Mouse (Mus musculus): Measurements from ENCODE around the gene Angptl7. TPM values are rescaled to one million over a fixed set of nuclear protein-coding genes. Genes with fewer than 3 reads are reported as not detected.
A peak's percentile ranks its signal among the peaks of the same experiment; 100 is the strongest.

Gene Angptl7
- polyA plus RNA-seq, 1 experiment from 2014 or later: 0.30 TPM

- Histone ChIP-seq H3K27me3 (no peaks in the 10 kb centered on the region), H3K9ac (no peak overlapping the region), H3K36me3 (peaks cover 89% of the 10 kb centered on the region), H3K4me1 (replicated peaks) (peaks cover 11% of the 10 kb centered on the region), H3K4me3 (no peak overlapping the region), H3K27ac (no peak overlapping the region), H3K9me3 (no peaks in the 10 kb centered on the region), H3K4me2 (no peak overlapping the region)
- ATAC-seq (ENCODE audit: low FRiP score): no peak
- 94% methylated on average over 2 of the region's 2 CpGs for WGBS
These were observed 15.1 kb upstream of the Angptl7 start for GRCm38 (mm10) chr4:148515313-148515712.

- Histone ChIP-seq H3K36me3 (peaks cover 86% of the 10 kb centered on the region), H3K27ac (peak overlapping the region; percentile 64)
- ATAC-seq (ENCODE audit: low FRiP score): no peak
These were observed 12.8 kb upstream of the Angptl7 start for GRCm38 (mm10) chr4:148513021-148513559.

GRCm38 (mm10) chr4:148511334-148511733, 11.1 kb upstream of the Angptl7 start:
- Histone ChIP-seq H3K4me2 (no peak overlapping the region), H3K36me3 (peaks cover 77% of the 10 kb centered on the region)

More at GRCm38 (mm10) chr4:148513021-148513559, 12.8 kb upstream of the Angptl7 start:
- Histone ChIP-seq H3K4me3 (no peak overlapping the region), H3K9ac (no peak overlapping the region), H3K9me3 (no peaks in the 10 kb centered on the region; the same call in 1 of the 2 replicates), H3K27me3 (no peaks in the 10 kb centered on the region), H3K4me1 (replicated peaks) (peaks cover 5% of the 10 kb centered on the region), H3K4me2 (no peak overlapping the region)
- WGBS: 64% methylated on average over 6 of the region's 6 CpGs

GRCm38 (mm10) chr4:148510691-148511090, 10.4 kb upstream of the Angptl7 start:
- WGBS: 90% methylated on average over 4 of the region's 4 CpGs
- Histone ChIP-seq H3K4me3 (no peak overlapping the region), H3K36me3 (peaks cover 79% of the 10 kb centered on the region)

More at GRCm38 (mm10) chr4:148511334-148511733, 11.1 kb upstream of the Angptl7 start:
- no peaks in the 10 kb centered on the region for H3K27me3 ChIP-seq
- H3K9me3 ChIP-seq: no peaks in the 10 kb centered on the region; the same call in 1 of the 2 replicates
- 91% methylated on average over 4 of the region's 4 CpGs for WGBS
- no peak for ATAC-seq (ENCODE audit: low FRiP score)
- H3K4me3 ChIP-seq: no peak overlapping the region
- H3K9ac ChIP-seq: no peak overlapping the region
- H3K27ac ChIP-seq: no peak overlapping the region
- H3K4me1 ChIP-seq (replicated peaks): no peaks in the 10 kb centered on the region

GRCm38 (mm10) chr4:148509450-148510084, 9.3 kb upstream of the Angptl7 start:
- no peak overlapping the region for H3K4me2 ChIP-seq
- H3K36me3 ChIP-seq: peaks cover 78% of the 10 kb centered on the region
- peaks cover 4% of the 10 kb centered on the region for H3K4me1 ChIP-seq (replicated peaks)
- no peak overlapping the region for H3K4me3 ChIP-seq
- no peak for ATAC-seq (ENCODE audit: low FRiP score)
- H3K9me3 ChIP-seq: no peaks in the 10 kb centered on the region; the same call in 1 of the 2 replicates
- H3K9ac ChIP-seq: no peak overlapping the region
- H3K27ac ChIP-seq: no peak overlapping the region
- no peaks in the 10 kb centered on the region for H3K27me3 ChIP-seq
- WGBS: 91% methylated on average over 8 of the region's 8 CpGs

More at GRCm38 (mm10) chr4:148510691-148511090, 10.4 kb upstream of the Angptl7 start:
- Histone ChIP-seq H3K27me3 (no peaks in the 10 kb centered on the region), H3K4me1 (replicated peaks) (no peaks in the 10 kb centered on the region), H3K4me2 (no peak overlapping the region), H3K9me3 (no peaks in the 10 kb centered on the region; the same call in 1 of the 2 replicates), H3K9ac (no peak overlapping the region), H3K27ac (no peak overlapping the region)
- ATAC-seq (ENCODE audit: low FRiP score): no peak

- Histone ChIP-seq H3K27ac (no peak overlapping the region), H3K36me3 (peaks cover 79% of the 10 kb centered on the region), H3K27me3 (no peaks in the 10 kb centered on the region), H3K9ac (no peak overlapping the region), H3K4me2 (no peak overlapping the region), H3K4me1 (replicated peaks) (peaks cover 15% of the 10 kb centered on the region), H3K9me3 (no peaks in the 10 kb centered on the region; the same call in 1 of the 2 replicates), H3K4me3 (no peak overlapping the region)
- WGBS: 95% methylated on average over 14 of the region's 14 CpGs
- no peak for ATAC-seq (ENCODE audit: low FRiP score)
These were observed 8.0 kb upstream of the Angptl7 start for GRCm38 (mm10) chr4:148508084-148508849.

GRCm38 (mm10) chr4:148507585-148507984, 7.3 kb upstream of the Angptl7 start:
- H3K4me3 ChIP-seq: no peak overlapping the region
- WGBS: 87% methylated on average over 5 of the region's 5 CpGs
- no peaks in the 10 kb centered on the region; the same call in 1 of the 2 replicates for H3K9me3 ChIP-seq
- H3K4me2 ChIP-seq: no peak overlapping the region
- H3K4me1 ChIP-seq (replicated peaks): peaks cover 15% of the 10 kb centered on the region
- H3K27me3 ChIP-seq: no peaks in the 10 kb centered on the region
- peaks cover 79% of the 10 kb centered on the region for H3K36me3 ChIP-seq
- H3K27ac ChIP-seq: no peak overlapping the region
- ATAC-seq (ENCODE audit: low FRiP score): no peak
- H3K9ac ChIP-seq: no peak overlapping the region

- Histone ChIP-seq H3K9ac (no peak overlapping the region), H3K4me1 (replicated peaks) (peaks cover 15% of the 10 kb centered on the region), H3K27ac (0 out of 2 replicates have a peak overlapping the region, but pooled peaks have one; percentile 18), H3K9me3 (no peaks in the 10 kb centered on the region; the same call in 1 of the 2 replicates), H3K36me3 (peaks cover 82% of the 10 kb centered on the region), H3K27me3 (no peaks in the 10 kb centered on the region), H3K4me2 (no peak overlapping the region), H3K4me3 (no peak overlapping the region)
- peak; percentile 54; the same call in 1 of the 2 replicates for ATAC-seq (ENCODE audit: low FRiP score)
- 52% methylated on average over 8 of the region's 8 CpGs for WGBS
These were observed 4.3 kb upstream of the Angptl7 start for GRCm38 (mm10) chr4:148504497-148504959.

GRCm38 (mm10) chr4:148495874-148496689, 4.2 kb downstream of the Angptl7 start:
- Histone ChIP-seq H3K36me3 (peaks cover 88% of the 10 kb centered on the region), H3K27ac (peak overlapping the region; percentile 64), H3K9ac (no peak overlapping the region), H3K27me3 (no peaks in the 10 kb centered on the region), H3K9me3 (no peaks in the 10 kb centered on the region), H3K4me3 (no peak overlapping the region), H3K4me1 (replicated peaks) (peaks cover 19% of the 10 kb centered on the region), H3K4me2 (no peak overlapping the region)
- peak; percentile 85 for ATAC-seq (ENCODE audit: low FRiP score)
- WGBS: 70% methylated on average over 25 of the region's 25 CpGs

- peaks cover 88% of the 10 kb centered on the region for H3K36me3 ChIP-seq
These were observed 5.1 kb downstream of the Angptl7 start for GRCm38 (mm10) chr4:148495160-148495559.

GRCm38 (mm10) chr4:148491448-148491847, 8.8 kb downstream of the Angptl7 start:
- Histone ChIP-seq H3K36me3 (peaks cover 87% of the 10 kb centered on the region), H3K4me3 (no peak overlapping the region), H3K4me1 (replicated peaks) (peaks cover 17% of the 10 kb centered on the region), H3K27ac (no peak overlapping the region), H3K9ac (no peak overlapping the region), H3K4me2 (no peak overlapping the region), H3K27me3 (no peaks in the 10 kb centered on the region), H3K9me3 (no peaks in the 10 kb centered on the region)
- no peak for ATAC-seq (ENCODE audit: low FRiP score)
- 90% methylated on average over 7 of the region's 7 CpGs for WGBS

More at GRCm38 (mm10) chr4:148495160-148495559, 5.1 kb downstream of the Angptl7 start:
- H3K4me2 ChIP-seq: no peak overlapping the region
- no peak overlapping the region for H3K4me3 ChIP-seq
- H3K27me3 ChIP-seq: no peaks in the 10 kb centered on the region
- ATAC-seq (ENCODE audit: low FRiP score): no peak
- H3K9ac ChIP-seq: no peak overlapping the region
- H3K4me1 ChIP-seq (replicated peaks): peaks cover 19% of the 10 kb centered on the region
- 86% methylated on average over 6 of the region's 6 CpGs for WGBS
- H3K9me3 ChIP-seq: no peaks in the 10 kb centered on the region
- peak overlapping the region; percentile 64 for H3K27ac ChIP-seq
